Mouse (Mus musculus) spleen, adult 2 months (tissue): ENCODE measurements at regions not wholly inside any gene's neighbourhood (a gene's known extent, or its start where the extent isn't known, plus 50 kb on each side); places are given as distances from the start of the nearest gene placed in this dataset.

ENCODE experiments used
- DNase-seq, 2 experiments: peaks; one replicate each; pipeline versions ENCODE4 v3.0.0 to v3.0.0-alpha.2; 2012 to 2021; ENCODE audit warnings: low spot score in 2 of 2, low read depth in 1 of 2
- H3K27ac ChIP-seq: fragments of 200-500 bp; 2 replicates; pipeline ENCODE4 v1.5.1; 2012; ENCODE audit warnings: low read length, inconsistent platforms; ENCODE audit not compliant: insufficient read depth
- H3K27me3 ChIP-seq: fragments of 200-500 bp; 2 replicates; pipeline ENCODE4 v1.6.1; 2012; ENCODE audit warnings: mild to moderate bottlenecking, moderate library complexity, low read length, inconsistent platforms; ENCODE audit not compliant: control insufficient read depth, insufficient read depth
- H3K36me3 ChIP-seq: fragments of 200-500 bp; 2 replicates; pipeline ENCODE4 v1.6.1; 2012; ENCODE audit warnings: mild to moderate bottlenecking, low read length, inconsistent platforms; ENCODE audit not compliant: control insufficient read depth, insufficient read depth
- H3K4me1 ChIP-seq: fragments of 200-500 bp; 2 replicates; pipeline ENCODE4 v1.6.1; 2011; ENCODE audit warnings: inconsistent platforms; ENCODE audit not compliant: control insufficient read depth, insufficient read depth, insufficient read length
- H3K4me3 ChIP-seq: fragments of 200-500 bp; 2 replicates; pipeline ENCODE4 v1.5.1; 2011; ENCODE audit warnings: mild to moderate bottlenecking, inconsistent platforms; ENCODE audit not compliant: insufficient read depth, insufficient read length; ENCODE audit errors: extremely low read depth
- CTCF ChIP-seq: fragments of 200-500 bp; IDR thresholded peaks from 2 replicates; pipeline ENCODE4 v1.5.1; 2011; ENCODE audit warnings: mild to moderate bottlenecking, inconsistent platforms; ENCODE audit not compliant: insufficient read depth, insufficient read length, insufficient replicate concordance; ENCODE audit errors: extremely low read depth
- POLR2A ChIP-seq: fragments of 200-500 bp; IDR thresholded peaks from 2 replicates; pipeline ENCODE4 v1.6.1; 2011; ENCODE audit warnings: low read depth, low read length, inconsistent platforms
- WGBS: fragments of 180-500 bp; shearing (Covaris S2); methylation state at CpG from one replicate; pipeline ENCODE4 v1.1.7; 2018; 5-methylcytosine and 5-hydroxymethylcytosine counted together

- WGBS, result 93% methylated on average over 7 of the region's 7 CpGs
- TF ChIP-seq CTCF (no peak), POLR2A (no peak)
Measured at GRCm38 (mm10) chr19:25813651-25814050, 141.4 kb downstream of the Dmrt2 start.

DNA sequence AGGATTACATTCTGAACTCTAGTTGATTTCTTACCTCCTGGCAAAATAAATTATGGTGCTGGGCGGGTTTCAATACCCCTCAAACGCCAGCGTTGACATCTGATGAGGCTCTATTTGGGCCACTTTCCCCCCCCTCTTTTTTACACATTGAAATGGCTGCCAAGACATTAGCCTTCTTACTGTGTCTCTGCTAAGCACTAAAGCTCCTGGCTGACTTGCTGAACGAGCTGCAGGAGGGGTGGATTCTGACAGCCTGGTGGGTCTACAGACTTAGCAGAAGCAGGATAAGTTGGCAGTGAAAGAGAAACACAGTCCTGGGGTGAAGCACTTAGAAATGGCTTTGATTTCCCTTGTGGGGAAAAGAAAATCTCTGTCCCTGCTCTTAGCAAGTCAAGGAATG is 172.9 kb downstream of the Dmrt2 start:
- H3K36me3 ChIP-seq, result no peaks in the 10 kb centered on the region
- H3K4me3 ChIP-seq, result no peak overlapping the region
- no peak for DNase-seq
- H3K4me1 ChIP-seq, result no peaks in the 10 kb centered on the region
- 86% methylated on average over 4 of the region's 4 CpGs for WGBS
- no peaks in the 10 kb centered on the region for H3K27me3 ChIP-seq
- no peak overlapping the region for H3K27ac ChIP-seq
- TF ChIP-seq POLR2A, result no peak
- TF ChIP-seq CTCF, result no peak

More at GRCm38 (mm10) chr19:25813651-25814050, 141.4 kb downstream of the Dmrt2 start:
- Histone ChIP-seq H3K27me3 (no peaks in the 10 kb centered on the region), H3K36me3 (no peaks in the 10 kb centered on the region), H3K27ac (no peak overlapping the region), H3K4me3 (no peak overlapping the region), H3K4me1 (no peaks in the 10 kb centered on the region)
- no peak for DNase-seq

GRCm38 (mm10) chr19:25856344-25856743 is 184.1 kb downstream of the Dmrt2 start:
- TF ChIP-seq CTCF, result no peak
- no peak for TF ChIP-seq POLR2A
- H3K27me3 ChIP-seq, result no peaks in the 10 kb centered on the region
- no peak overlapping the region for H3K4me3 ChIP-seq
- H3K36me3 ChIP-seq, result no peaks in the 10 kb centered on the region
- WGBS, result 81% methylated on average over 4 of the region's 4 CpGs
- no peaks in the 10 kb centered on the region for H3K4me1 ChIP-seq
- no peak for DNase-seq
- H3K27ac ChIP-seq, result no peak overlapping the region

DNA sequence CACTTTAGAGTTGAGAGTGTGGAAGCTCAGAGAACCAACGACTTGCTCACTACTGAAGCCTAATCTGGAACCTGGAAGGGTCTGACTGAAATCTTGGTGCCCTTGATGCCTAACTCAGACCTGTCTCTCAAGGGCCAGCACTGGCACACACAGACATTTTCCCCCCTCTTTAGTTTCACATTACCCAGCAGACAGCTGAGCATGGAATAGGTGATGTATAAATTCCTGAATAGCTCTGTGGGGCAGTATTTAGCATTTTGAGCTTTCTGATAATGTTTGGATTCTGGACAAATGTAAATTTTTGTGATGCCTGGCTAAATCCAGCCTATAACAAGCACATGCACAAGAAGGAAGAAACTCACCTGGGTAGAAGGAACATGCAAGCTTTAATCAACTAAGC is 191.1 kb downstream of the Dmrt2 start:
- 51% methylated on average over 1 of the region's 1 CpGs for WGBS
- no peak for DNase-seq
- Histone ChIP-seq H3K4me1 (no peaks in the 10 kb centered on the region), H3K27me3 (no peaks in the 10 kb centered on the region), H3K36me3 (no peaks in the 10 kb centered on the region), H3K27ac (no peak overlapping the region), H3K4me3 (no peak overlapping the region)
- TF ChIP-seq CTCF (no peak), POLR2A (no peak)

GRCm38 (mm10) chr19:25906721-25907120 is 234.5 kb downstream of the Dmrt2 start:
- no peak for DNase-seq
- Histone ChIP-seq H3K4me1 (no peaks in the 10 kb centered on the region), H3K36me3 (no peaks in the 10 kb centered on the region), H3K4me3 (no peak overlapping the region), H3K27ac (no peak overlapping the region), H3K27me3 (no peaks in the 10 kb centered on the region)
- TF ChIP-seq POLR2A (no peak), CTCF (no peak)
- WGBS, result 93% methylated on average over 4 of the region's 4 CpGs

GRCm38 (mm10) chr19:25922052-25922451 is 249.8 kb downstream of the Dmrt2 start:
- TF ChIP-seq CTCF (no peak), POLR2A (no peak)
- Histone ChIP-seq H3K27me3 (no peaks in the 10 kb centered on the region), H3K4me3 (no peak overlapping the region), H3K27ac (no peak overlapping the region), H3K4me1 (no peaks in the 10 kb centered on the region), H3K36me3 (no peaks in the 10 kb centered on the region)
- DNase-seq, result no peak

DNA sequence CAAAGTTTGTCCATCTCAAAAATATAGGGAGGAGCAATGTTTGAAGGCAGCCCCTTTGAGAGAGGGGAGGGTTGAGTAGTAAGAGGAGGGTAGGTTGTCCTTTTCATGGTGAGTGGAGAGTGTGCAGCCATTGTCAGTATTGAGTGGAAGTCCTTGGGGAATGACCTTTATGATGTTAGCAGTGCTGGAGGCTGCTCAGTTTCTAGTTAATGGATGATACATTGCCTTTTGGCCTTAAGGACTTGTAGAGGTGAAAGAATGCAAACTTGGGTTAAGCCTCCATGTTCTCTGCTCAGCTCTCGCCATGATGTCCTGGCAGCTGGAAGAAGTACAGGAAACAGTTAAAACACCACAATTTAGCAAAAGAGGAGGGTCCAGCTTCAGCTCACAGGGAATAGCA is 250.6 kb downstream of the Dmrt2 start:
- no peak for TF ChIP-seq CTCF
- no peak for TF ChIP-seq POLR2A

More for the DNA sequence above, 250.6 kb downstream of the Dmrt2 start:
- WGBS, result 81% methylated on average over 1 of the region's 1 CpGs
- Histone ChIP-seq H3K36me3 (no peaks in the 10 kb centered on the region), H3K4me1 (no peaks in the 10 kb centered on the region), H3K27me3 (no peaks in the 10 kb centered on the region), H3K27ac (no peak overlapping the region), H3K4me3 (no peak overlapping the region)
- DNase-seq, result no peak
